Mouse (Mus musculus): ENCODE measurements around the gene Wdr62.
"Not testable (repeated sequence)": the region's sequence is repeated elsewhere in the genome, so short reads cannot be mapped to it uniquely, and the experiment has no call there.

Gene Wdr62

GRCm38 (mm10) chr7:30205383-30205782 lies 74.8 kb downstream of the Wdr62 start:
- peak; percentile 85 for DNase-seq (ENCODE audit: low read depth)

- DNase-seq (ENCODE audit: low read depth), result no peak
These were observed 75.8 kb downstream of the Wdr62 start for GRCm38 (mm10) chr7:30204380-30204779.

- no peak for DNase-seq (ENCODE audit: low read depth)
These were observed 77.1 kb downstream of the Wdr62 start for GRCm38 (mm10) chr7:30202895-30203690.

- not testable (repeated sequence) for DNase-seq (ENCODE audit: low read depth)
These were observed 79.6 kb downstream of the Wdr62 start for GRCm38 (mm10) chr7:30200661-30201060.

- no peak for DNase-seq (ENCODE audit: low read depth)
These were observed 80.0 kb downstream of the Wdr62 start for GRCm38 (mm10) chr7:30200200-30200599.

- no peak for DNase-seq (ENCODE audit: low read depth)
These were observed 80.6 kb downstream of the Wdr62 start for GRCm38 (mm10) chr7:30199498-30200139.

- DNase-seq (ENCODE audit: low read depth), result peak; percentile 91
These were observed 81.7 kb downstream of the Wdr62 start, which contains the start of gene Capns1 for GRCm38 (mm10) chr7:30198481-30198971. Gene Capns1 (minus strand): TSS chr7:30198811.

- DNase-seq (ENCODE audit: low read depth), result no peak
These were observed 82.6 kb downstream of the Wdr62 start for GRCm38 (mm10) chr7:30197592-30198129.

GRCm38 (mm10) chr7:30196171-30196570 lies 84.0 kb downstream of the Wdr62 start:
- no peak for DNase-seq (ENCODE audit: low read depth)

- DNase-seq (ENCODE audit: low read depth), result no peak
These were observed 84.8 kb downstream of the Wdr62 start for GRCm38 (mm10) chr7:30195461-30195860.

GRCm38 (mm10) chr7:30194884-30195283 lies 85.3 kb downstream of the Wdr62 start:
- DNase-seq (ENCODE audit: low read depth), result peak; percentile 97

GRCm38 (mm10) chr7:30194101-30194831 lies 86.0 kb downstream of the Wdr62 start:
- peak; percentile 71 for DNase-seq (ENCODE audit: low read depth)

GRCm38 (mm10) chr7:30193581-30194100 lies 86.6 kb downstream of the Wdr62 start:
- DNase-seq (ENCODE audit: low read depth), result peak; percentile 86

GRCm38 (mm10) chr7:30193013-30193412 lies 87.2 kb downstream of the Wdr62 start:
- DNase-seq (ENCODE audit: low read depth), result no peak

GRCm38 (mm10) chr7:30192088-30192487 lies 88.1 kb downstream of the Wdr62 start:
- no peak for DNase-seq (ENCODE audit: low read depth)

Measured in induced T-regulatory cell, adult 2 months (primary cell).